Mouse (Mus musculus) neural tube, embryonic 13.5 days (tissue): Measurements from ENCODE around the gene Npr3. TPM values are rescaled to one million over a fixed set of nuclear protein-coding genes. Genes with fewer than 3 reads are reported as not detected.
A peak's percentile ranks its signal among the peaks of the same experiment; 100 is the strongest.
"Not testable (repeated sequence)": the region's sequence is repeated elsewhere in the genome, so short reads cannot be mapped to it uniquely, and the experiment has no call there.

Experiments used
- ATAC-seq: fragments of 200-750 bp; cut with Nextera tagmentation; 2 replicates; pipeline ENCODE4 v1.8.0; 2017; ENCODE audit warnings: low read depth, mild to moderate bottlenecking, moderate TSS enrichment, moderate library complexity
- H3K27ac ChIP-seq: fragments of 300-500 bp; sonication (generic); replicated peaks from 2 replicates; pipeline ENCODE4 v1.5.1; 2015; ENCODE audit warnings: moderate library complexity, mild to moderate bottlenecking, inconsistent platforms
- H3K27me3 ChIP-seq: fragments of 300-500 bp; sonication (generic); 2 replicates; pipeline ENCODE4 v1.6.1; 2015; ENCODE audit warnings: mild to moderate bottlenecking, inconsistent platforms
- H3K36me3 ChIP-seq: fragments of 300-500 bp; sonication (generic); 2 replicates; pipeline ENCODE4 v1.6.1; 2015; ENCODE audit warnings: mild to moderate bottlenecking, inconsistent platforms
- H3K4me1 ChIP-seq: fragments of 300-500 bp; sonication (generic); replicated peaks from 2 replicates; pipeline ENCODE4 v1.6.1; 2015; ENCODE audit warnings: inconsistent platforms
- H3K4me2 ChIP-seq: fragments of 300-500 bp; sonication (generic); 2 replicates; pipeline ENCODE4 v1.6.1; 2015; ENCODE audit warnings: inconsistent platforms, mild to moderate bottlenecking, moderate library complexity
- H3K4me3 ChIP-seq: fragments of 300-500 bp; sonication (generic); 2 replicates; pipeline ENCODE4 v1.5.1; 2015; ENCODE audit warnings: mild to moderate bottlenecking, inconsistent platforms
- H3K9ac ChIP-seq: fragments of 300-500 bp; sonication (generic); 2 replicates; pipeline ENCODE4 v1.6.1; 2015; ENCODE audit warnings: moderate library complexity, mild to moderate bottlenecking, inconsistent platforms
- H3K9me3 ChIP-seq: fragments of 300-500 bp; sonication (generic); 2 replicates; pipeline ENCODE4 v1.6.1; 2016; ENCODE audit warnings: inconsistent platforms
- WGBS: fragments of 180-500 bp; shearing (Covaris S2); methylation state at CpG from one replicate; pipeline ENCODE4 v1.1.7; 2015; 5-methylcytosine and 5-hydroxymethylcytosine counted together
- polyA plus RNA-seq: library from polyadenylated mRNA; unstranded; fragments of >200 nt; fragmentation: Nextera tagmentation; extraction: Ambion mirVana; gene quantifications from 2 replicates; pipeline ENCODE4 v1.2.1, GENCODE M21; 2015

Npr3 gene
- polyA plus RNA-seq, 1 experiment from 2014 or later = 4.7 TPM

GRCm38 (mm10) chr15:11822347-11822746 lies 84.7 kb downstream of the Npr3 start:
- H3K27me3 ChIP-seq, H3K4me3 ChIP-seq, H3K36me3 ChIP-seq, H3K4me1 ChIP-seq, H3K9ac ChIP-seq, H3K4me2 ChIP-seq, H3K27ac ChIP-seq, H3K9me3 ChIP-seq, ATAC-seq: not testable (repeated sequence)
- 49% methylated on average over 6 of the region's 6 CpGs for WGBS

DNA sequence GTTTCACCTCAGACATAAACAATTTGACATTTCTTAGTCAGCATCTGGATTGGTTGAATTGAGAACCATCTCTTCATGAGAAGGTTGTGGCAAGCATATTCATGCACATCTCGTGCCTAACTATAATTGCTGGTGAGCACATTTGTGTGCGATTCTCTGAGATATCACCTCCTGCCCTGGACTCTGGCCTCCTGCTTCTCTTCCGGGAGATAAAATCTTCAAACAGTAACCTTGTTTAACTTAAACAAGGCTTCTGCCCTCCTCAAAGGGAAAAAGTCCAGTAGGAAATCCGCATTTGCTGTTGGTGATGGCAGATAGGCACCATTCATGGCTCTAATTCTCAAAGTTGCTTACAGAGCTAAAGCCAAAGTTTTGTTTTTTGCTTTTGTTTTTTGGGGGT lies 91.5 kb downstream of the Npr3 start:
- H3K4me1 ChIP-seq = no peaks in the 10 kb centered on the region
- no peak for ATAC-seq
- no peak overlapping the region for H3K27ac ChIP-seq
- H3K4me3 ChIP-seq = no peak overlapping the region
- no peaks in the 10 kb centered on the region for H3K27me3 ChIP-seq
- no peak overlapping the region for H3K4me2 ChIP-seq
- H3K9me3 ChIP-seq = no peaks in the 10 kb centered on the region
- H3K9ac ChIP-seq = no peak overlapping the region
- 78% methylated on average over 4 of the region's 4 CpGs for whole genome bisulfite sequencing
- no peaks in the 10 kb centered on the region for H3K36me3 ChIP-seq

GRCm38 (mm10) chr15:11803576-11803975 lies 103.5 kb downstream of the Npr3 start:
- ATAC-seq = no peak
- H3K27ac ChIP-seq = 0 out of 2 replicates have a peak overlapping the region, but pooled peaks have one; percentile 13

DNA sequence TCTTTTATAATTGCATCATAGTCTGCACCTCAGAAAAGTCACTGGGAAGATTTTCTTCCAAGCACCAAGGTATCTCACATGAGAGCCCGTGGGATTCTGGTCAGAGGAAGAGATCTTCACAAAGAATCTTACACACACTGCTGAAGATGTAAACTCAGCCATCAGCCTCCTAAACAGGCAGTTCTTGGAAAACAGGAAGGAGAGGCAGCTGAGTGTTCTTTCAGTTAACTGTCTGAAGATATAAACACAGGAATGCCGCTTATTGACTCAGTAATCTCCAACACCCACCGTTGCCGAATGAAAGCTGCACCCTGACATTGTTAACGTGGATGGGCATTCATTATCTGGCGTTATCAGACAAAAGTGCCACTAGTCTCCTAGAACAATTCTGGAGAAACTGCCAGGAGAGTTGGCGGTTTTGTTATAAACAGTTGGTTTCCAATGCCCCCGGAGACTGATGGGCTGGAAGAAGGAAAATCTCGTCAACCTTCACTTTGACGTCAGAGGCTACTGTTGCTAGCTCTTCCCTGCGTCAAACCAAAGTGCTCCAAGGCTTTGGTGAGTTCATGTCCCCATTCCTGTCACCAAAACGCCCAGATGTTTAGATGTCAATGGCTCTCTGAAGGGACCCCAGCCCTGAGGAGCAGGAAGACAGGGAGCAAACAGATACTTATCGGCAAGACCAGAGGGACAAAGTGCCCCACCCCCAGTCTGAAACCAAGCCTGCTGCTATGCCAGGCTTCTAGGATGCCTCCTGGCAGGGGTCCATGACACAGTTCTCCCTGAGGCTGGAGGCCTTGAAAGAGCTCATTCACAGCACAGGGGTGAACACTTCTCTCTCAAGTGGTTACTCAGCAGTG lies 105.0 kb downstream of the Npr3 start:
- no peaks in the 10 kb centered on the region for H3K36me3 ChIP-seq
- no peak for ATAC-seq
- H3K27me3 ChIP-seq = no peaks in the 10 kb centered on the region
- H3K4me2 ChIP-seq = no peak overlapping the region; the same call in 1 of the 2 replicates
- WGBS = 59% methylated on average over 13 of the region's 13 CpGs
- H3K4me1 ChIP-seq = peaks cover 17% of the 10 kb centered on the region
- H3K9me3 ChIP-seq = no peaks in the 10 kb centered on the region
- no peak overlapping the region for H3K4me3 ChIP-seq
- no peak overlapping the region for H3K27ac ChIP-seq
- no peak overlapping the region for H3K9ac ChIP-seq

More at GRCm38 (mm10) chr15:11803576-11803975, 103.5 kb downstream of the Npr3 start:
- no peaks in the 10 kb centered on the region for H3K27me3 ChIP-seq
- WGBS = 22% methylated on average over 4 of the region's 4 CpGs
- H3K9me3 ChIP-seq = no peaks in the 10 kb centered on the region
- no peak overlapping the region for H3K4me2 ChIP-seq
- H3K36me3 ChIP-seq = no peaks in the 10 kb centered on the region
- no peak overlapping the region for H3K9ac ChIP-seq
- no peak overlapping the region for H3K4me3 ChIP-seq
- H3K4me1 ChIP-seq = peaks cover 17% of the 10 kb centered on the region

DNA sequence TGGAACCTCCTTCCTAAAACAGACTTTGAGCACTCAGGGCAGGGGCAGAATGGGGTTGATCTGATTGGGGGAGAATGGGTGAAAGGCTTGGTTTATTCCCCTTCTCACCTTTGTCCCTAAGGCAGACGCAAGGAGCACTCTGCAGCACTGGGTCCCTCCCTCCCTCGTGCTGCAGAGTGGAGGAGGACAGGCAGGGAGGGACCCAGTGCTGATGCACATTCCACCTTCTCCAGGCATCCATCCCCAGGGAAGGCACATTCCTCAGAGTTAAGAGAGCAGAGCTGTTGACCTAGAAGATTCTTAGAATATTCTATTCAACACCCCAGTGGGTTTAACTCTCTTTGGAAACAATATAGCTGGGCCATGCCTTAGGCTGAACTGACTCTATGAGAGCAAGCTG lies 112.5 kb downstream of the Npr3 start:
- Histone ChIP-seq H3K4me3 (no peak overlapping the region), H3K4me1 (no peaks in the 10 kb centered on the region), H3K36me3 (no peaks in the 10 kb centered on the region), H3K9me3 (no peaks in the 10 kb centered on the region), H3K4me2 (no peak overlapping the region), H3K9ac (no peak overlapping the region), H3K27me3 (no peaks in the 10 kb centered on the region), H3K27ac (no peak overlapping the region)
- ATAC-seq = no peak
- WGBS = 44% methylated on average over 2 of the region's 2 CpGs

Other genes with a start within 250 kb of the Npr3 start
- 666 and 672 TPM in 2 replicates for gene Sub1, start 89.7 kb upstream of the Npr3 start, polyA plus RNA-seq
- gene Zfr, start 210.5 kb upstream of the Npr3 start, polyA plus RNA-seq = 129 and 138 TPM in 2 replicates